Mouse (Mus musculus): ENCODE data around the gene Sigmar1.
"Not testable (repeated sequence)": the region's sequence is repeated elsewhere in the genome, so short reads cannot be mapped to it uniquely, and the experiment has no call there.

The Sigmar1 gene

DNA sequence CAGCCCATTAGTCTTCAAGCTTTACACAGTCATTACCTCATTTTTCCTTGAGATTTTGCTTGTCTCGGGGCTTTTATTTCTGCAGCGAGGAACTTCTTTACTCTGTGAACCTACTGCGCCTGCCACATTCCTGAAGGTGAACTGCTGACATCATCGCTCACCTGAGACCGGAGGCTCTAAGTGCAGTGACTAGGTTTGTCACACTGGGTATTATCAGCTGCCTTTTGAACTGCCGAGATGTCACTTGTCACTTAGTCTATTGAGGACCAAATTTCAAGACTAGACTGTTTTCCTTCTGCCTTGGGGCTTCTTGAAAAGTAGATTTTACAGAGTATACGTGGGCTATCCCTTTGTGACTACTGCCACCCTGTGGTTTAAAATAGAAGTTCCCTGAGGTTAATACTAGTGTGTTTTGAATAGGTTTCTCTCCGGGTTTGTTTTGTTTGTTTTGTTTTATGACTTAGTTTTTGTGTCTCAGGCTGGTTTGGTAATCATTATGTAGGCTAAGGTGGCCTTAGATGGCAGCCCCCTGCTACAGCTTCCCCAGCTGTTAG lies 47.7 kb downstream of the Sigmar1 start:
- DNase-seq: peak; percentile 42

DNA sequence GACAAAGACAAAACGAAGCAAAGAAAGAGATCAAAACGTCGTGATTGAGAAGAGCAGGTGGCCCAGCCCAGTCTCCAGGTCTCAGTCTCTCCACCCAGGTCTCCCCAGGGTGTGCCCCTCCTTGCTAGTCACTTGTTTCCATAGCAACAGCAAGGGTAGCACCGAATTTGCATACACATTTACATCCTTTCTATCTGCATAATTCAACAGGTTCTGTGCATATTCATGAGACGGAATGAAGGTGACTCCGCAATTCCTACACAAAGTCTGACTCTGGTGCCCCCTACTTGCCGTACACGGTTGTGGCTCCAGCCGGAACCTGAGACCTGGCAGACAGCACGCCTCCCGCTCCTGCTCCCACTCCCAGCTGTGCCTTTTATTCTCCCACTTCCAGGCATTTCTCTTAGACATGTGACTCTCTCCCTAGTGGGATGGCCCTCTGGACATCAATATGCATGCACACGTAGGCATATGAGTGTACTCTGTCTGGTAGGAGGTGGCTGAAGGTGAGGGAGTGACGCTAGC lies 48.9 kb downstream of the Sigmar1 start:
- peak; percentile 81 for DNase-seq

DNA sequence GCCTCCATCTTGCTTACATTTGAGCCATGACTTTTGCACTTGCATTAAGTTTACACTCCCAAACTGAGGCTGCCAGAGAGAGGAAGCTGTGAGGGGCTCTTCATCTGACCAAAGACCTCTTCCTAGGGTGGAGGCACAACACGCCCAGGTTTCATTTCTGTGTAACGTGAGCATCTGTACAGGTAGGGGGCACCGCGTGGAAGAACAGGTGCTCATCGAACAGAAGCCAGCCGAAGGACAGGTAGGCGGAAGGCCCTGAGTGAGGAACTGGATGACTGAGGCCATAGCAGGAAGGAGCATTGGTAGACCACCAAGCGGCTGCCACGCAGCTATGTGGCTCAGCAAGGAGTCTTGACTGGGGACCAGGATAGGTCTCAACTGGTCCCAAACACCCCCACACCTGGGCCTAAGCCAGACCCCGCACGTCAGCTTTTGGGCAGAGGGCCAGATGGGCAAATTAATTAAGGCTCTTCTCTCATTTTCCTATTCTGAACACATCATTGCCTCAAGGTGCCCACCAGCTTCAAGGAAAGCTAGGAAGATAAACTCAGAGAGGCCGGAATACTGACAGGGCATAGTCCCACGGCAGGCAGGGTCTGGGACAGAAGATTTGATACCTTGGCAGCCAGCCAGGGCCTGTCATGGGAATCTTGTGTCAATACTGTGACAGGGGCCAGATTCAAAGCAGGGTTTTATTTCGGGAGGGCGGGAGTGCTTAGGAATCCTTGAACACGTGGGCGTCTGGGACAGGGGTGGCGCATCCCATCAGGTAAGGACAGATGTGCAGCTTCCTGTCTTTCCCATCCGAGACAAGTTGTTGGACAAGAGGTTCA lies 49.8 kb downstream of the Sigmar1 start:
- DNase-seq: no peak

DNA sequence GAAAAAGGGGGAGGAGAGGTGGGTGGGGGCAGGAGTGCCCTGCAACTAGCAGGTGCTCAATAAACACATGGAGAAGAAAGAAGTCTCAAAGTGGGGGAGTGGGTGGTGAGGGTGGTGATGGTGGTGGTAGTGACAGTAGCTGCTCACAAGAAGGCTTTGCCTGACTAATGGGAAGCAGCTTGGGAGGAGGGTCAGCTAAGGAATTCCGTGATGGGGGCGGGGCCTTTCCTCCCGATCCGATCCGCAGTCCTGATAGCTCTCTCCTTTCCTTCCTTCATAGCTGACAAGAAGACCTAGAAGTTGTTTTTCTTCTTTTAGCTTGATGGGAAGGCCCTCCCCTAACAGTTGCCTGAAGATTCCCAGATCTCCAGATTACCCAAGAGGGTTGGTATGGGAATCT lies 51.3 kb downstream of the Sigmar1 start:
- no peak for DNase-seq

DNA sequence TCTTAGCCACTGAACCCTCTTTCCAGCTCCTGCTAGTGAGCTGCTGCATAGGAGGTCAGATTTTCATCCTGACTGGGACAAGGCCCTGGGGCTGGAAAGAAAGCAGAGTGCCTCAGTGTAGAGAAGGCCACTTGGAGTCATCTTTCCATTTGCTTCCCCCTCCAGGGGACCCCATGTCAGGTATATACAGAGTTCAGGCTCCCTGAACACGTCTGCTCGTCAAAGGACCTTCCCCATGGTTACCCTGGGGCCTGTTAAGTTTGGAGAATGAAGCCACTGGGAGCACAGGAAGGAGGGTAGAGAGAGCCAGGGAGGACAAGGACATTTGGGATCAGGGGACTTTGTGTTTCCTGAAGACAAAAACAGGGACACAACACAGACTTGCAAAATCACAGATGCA lies 53.7 kb downstream of the Sigmar1 start:
- DNase-seq: not testable (repeated sequence)

DNA sequence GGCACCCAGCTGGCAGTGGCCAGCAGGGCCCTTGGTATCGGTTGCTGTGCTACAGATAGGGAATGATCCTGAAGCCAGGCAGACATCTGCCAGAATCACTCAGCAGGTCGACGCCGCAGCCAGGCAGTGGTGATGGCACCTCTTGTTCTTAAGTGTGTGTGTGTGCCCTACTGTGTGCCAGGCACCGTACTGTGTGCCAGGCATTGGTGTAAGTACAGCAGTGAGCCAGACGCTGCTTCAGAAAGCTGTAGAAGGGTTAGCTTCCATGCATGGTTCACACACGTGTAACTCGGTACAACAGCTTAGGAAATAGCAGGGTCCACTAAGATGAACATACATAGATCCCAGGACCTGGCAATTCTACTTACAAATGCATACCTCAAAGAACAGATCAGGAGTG lies 55.7 kb downstream of the Sigmar1 start:
- DNase-seq: not testable (repeated sequence)

DNA sequence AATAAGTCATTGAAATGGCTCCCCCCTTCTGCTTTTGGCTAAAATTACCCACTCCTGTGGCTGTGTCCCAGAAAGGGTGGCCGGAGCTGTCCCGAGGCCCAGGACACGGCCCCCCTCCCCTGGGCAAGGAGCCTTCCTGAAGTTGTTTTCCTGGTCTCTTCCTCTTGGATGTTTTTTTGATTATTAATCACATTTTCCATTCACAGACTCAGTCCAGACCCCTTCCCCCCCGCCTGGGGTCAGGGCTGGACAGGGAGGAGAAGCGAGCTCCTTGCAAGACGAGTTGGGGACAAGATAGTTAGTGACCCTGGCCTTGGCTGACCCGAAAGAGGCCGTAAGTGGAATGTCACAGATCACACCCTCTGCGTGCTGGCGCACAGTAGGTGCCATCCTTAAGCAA lies 56.2 kb downstream of the Sigmar1 start, which contains the start of gene Il11ra1:
Gene Il11ra1, plus strand, starts transcription at position 207 of the 400 bp plus-strand sequence.
- DNase-seq: not testable (repeated sequence)

DNA sequence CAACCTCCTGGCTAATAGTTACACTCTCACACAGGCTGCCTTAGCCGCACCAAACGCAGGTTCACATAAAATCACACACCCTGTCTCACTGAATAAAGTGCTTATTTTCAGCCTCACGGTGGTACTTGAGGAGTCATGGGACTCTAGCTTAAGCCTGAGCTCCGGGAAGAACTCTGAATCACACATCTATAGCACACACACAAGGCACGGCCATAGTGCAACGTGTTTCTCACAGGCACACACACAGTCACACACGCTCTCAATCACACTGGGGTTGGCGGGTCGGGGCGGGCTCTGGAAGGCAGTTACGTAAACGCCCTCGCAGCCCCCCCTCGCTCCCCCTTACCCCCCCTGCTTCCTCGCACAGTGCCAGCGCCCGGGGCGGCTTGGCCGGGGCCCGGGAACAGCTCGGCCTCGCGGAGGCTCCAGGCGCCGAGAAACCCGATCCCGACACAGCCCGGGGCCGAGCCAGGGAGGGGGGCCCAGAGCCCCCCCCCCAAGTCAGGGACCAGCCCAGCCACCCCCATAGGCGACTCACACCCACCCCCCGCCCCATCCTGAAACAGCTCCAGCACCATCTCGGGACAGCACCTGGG lies 57.4 kb downstream of the Sigmar1 start:
- DNase-seq: not testable (repeated sequence)

DNA sequence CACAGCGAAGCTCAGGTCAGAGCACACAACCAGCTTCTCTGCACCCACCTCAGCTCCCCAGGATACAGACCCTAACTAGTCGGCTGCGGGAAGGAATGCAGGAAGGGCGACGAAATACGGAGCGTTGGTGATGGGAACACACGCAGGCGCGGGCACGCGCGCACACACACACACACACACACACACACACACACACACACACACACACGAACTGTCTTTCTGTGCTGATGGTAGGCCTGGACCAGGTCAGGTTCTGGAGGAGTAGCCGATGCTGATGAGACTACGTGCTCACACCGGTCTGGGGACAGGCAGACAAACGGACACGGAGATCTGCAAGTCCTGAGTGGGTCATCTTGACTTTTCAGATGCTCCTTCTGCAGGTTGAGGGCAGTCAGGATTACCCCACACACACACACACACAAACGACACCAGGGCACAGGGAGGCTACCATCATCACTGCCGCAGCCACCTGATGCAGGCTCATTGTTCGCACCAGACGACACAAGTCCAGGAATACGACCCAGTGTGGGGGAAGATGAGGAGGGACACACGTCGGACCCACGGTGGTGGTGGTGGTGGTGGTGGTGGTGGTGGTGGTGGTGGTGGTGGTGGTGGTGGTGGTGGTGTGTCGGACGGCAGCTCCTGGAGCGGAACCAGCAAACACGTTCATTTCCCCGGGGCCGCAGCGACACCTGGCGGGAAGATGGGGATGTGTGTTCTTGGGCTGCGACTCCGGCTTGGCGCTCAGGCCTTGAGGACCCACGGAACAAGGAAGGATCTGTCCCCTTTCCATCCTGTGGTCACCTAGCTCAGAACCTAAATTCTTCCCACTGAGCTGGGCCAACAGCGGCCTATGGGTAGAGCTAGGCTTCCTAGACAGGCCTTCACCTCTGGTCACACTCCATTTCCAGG lies 58.8 kb downstream of the Sigmar1 start, which contains the start of gene Cntfr:
Gene Cntfr, minus strand, starts transcription at position 160 of the 912 bp plus-strand sequence.
- peak; percentile 69 for DNase-seq

DNA sequence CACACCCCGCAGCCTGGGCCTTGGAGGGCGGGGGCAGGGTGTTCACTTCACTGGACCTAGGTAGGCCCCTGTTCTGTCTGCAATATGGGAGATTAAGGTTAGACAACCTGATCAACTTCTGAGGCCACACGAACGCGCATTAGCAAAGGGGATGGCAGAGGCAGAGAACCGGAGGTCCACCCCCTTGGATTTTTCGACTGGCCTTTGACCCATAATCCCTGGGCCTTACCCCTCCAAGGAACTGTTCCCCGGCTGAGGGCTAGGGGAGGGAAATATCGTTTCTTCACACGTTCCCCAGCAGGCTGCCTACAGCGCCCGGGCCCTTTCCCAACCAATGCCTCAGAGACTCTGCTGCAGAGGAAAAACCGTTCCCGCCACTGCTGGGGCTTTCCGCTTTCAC lies 59.5 kb downstream of the Sigmar1 start:
- DNase-seq: not testable (repeated sequence)

DNA sequence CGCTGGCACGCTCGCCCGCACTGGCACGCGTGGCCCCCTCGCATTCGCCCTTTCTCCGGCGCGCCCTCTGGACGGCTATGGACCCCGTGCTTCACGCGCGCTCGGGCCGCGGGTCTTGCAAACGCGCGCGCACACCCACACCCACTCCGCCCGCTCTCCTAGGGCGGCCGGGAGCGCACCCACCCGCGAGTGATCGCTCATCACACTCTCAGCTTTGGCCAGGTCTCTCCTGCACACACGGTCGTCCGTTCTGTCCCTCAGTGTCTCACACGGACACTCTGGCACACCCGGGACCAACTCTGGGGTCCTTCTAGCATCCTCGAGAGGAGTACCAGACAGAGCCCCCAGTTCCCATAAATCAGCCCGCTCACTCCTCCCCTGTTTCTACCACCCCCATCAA lies 60.2 kb downstream of the Sigmar1 start:
- not testable (repeated sequence) for DNase-seq

DNA sequence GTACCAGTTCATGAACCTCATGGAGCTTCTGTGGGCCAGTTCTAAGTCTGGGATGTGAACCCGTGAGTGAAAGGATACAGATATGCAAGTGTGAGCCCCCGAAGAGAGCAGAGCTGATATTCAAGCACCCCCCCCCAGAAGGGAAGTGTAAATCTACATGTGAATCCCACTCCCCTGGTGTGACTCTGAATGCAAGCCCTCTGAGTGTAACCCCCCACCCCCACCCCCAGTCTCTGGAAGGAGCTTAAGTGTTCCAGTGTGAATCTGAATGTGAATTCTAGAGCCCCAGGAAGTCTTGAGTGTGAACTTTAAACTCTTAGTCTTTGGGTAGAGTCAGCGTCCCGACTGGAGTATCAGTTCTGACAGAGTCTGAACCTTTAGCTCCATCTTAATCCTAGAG lies 62.4 kb downstream of the Sigmar1 start:
- not testable (repeated sequence) for DNase-seq

DNA sequence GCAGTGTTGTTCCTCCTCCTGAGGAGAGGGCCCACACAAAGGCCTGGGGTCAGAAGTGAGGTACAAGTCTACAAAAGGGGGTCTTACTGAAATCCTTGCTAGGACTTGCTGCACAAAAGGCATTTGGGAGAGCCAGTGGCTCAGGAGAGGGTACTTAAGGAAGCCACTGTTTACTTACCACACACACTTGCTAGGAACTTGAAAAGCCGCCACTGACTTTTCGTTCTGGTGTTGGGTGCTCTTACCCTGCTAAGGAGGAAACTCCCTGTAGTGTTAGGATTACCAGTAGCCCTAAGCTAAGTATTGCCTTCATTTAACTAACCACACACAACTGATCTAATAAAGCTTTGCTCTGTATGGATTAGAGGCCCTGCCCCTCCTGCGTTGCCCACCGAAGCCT lies 65.9 kb downstream of the Sigmar1 start:
- DNase-seq: not testable (repeated sequence)

DNA sequence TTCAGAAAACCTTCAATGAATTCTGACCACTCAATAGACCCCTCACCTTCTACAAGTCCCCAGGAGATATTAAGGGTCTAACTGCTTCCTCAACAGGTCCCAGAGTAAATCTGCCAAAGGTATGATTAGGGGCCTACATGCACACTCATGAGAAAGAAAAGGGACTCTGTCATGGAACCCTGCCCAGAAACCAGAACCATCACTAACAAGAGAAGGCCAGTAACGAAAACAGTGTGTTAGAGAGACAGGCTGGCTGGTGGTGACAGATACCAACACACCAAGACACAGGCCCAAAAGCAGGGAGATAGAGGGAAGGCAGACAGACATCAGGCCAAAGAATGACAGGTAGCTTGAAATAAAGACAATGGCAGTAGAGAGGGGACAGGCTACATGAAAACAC lies 67.4 kb downstream of the Sigmar1 start:
- DNase-seq: not testable (repeated sequence)

Measured in thymus, postnatal 14 days (tissue).